Mouse (Mus musculus) heart, embryonic 14.5 days (tissue): Measurements from ENCODE around the gene Dusp12. TPM values are rescaled to one million over a fixed set of nuclear protein-coding genes. Genes with fewer than 3 reads are reported as not detected.

ENCODE experiments used
- polyA plus RNA-seq: library from polyadenylated mRNA; unstranded; fragments of >200 nt; fragmentation: Nextera tagmentation; extraction: Ambion mirVana; gene quantifications from 2 replicates; pipeline ENCODE4 v1.2.1, GENCODE M21; 2014

Gene Dusp12
- polyA plus RNA-seq, 1 experiment from 2014 or later = 27.5 TPM

Other genes starting within 250 kb of the Dusp12 start
- 30.5 and 33.1 TPM in 2 replicates for gene Olfml2b, start 241.0 kb downstream of the Dusp12 start, polyA plus RNA-seq
- gene Atf6, start 17.8 kb downstream of the Dusp12 start, polyA plus RNA-seq = 14.4 and 16.0 TPM in 2 replicates
- not detected in 2 replicates for gene Gm26620, start 475 bp downstream of the Dusp12 start, polyA plus RNA-seq
- 0.15 TPM in 1 of 2 replicates, not detected in the other for gene Fcrlb, start 27.4 kb upstream of the Dusp12 start, polyA plus RNA-seq
- 0.15 TPM in 2 replicates for gene Fcrla, start 42.0 kb upstream of the Dusp12 start, polyA plus RNA-seq
- gene Fcgr2b, start 91.0 kb upstream of the Dusp12 start, polyA plus RNA-seq = 0.82 and 1.1 TPM in 2 replicates
- gene Fcgr4, start 133.4 kb upstream of the Dusp12 start, polyA plus RNA-seq = 1.0 and 1.5 TPM in 2 replicates
- gene Fcgr3, start 179.4 kb upstream of the Dusp12 start, polyA plus RNA-seq = 9.7 and 9.8 TPM in 2 replicates
- gene Cfap126, start 228.4 kb upstream of the Dusp12 start, polyA plus RNA-seq = 3.0 and 4.7 TPM in 2 replicates